Mouse (Mus musculus) mesoderm, embryonic 11.5 days (tissue): ENCODE measurements around the gene Sirt4.
"Not testable (repeated sequence)": the region's sequence is repeated elsewhere in the genome, so short reads cannot be mapped to it uniquely, and the experiment has no call there.

Experiments used
- DNase-seq: peaks from one replicate; pipeline ENCODE4 v3.0.0-alpha.2; 2012; ENCODE audit warnings: low read depth, low spot score

Gene Sirt4

GRCm38 (mm10) chr5:115470766-115471531 is 13.6 kb downstream of the Sirt4 start:
- peak; percentile 78 for DNase-seq

- no peak for DNase-seq
Measured at GRCm38 (mm10) chr5:115469791-115470190, 14.7 kb downstream of the Sirt4 start.

GRCm38 (mm10) chr5:115465642-115466420 is 18.7 kb downstream of the Sirt4 start, which contains the start of gene Pla2g1b:
Pla2g1b (plus strand) TSS chr5:115466262.
- no peak for DNase-seq

GRCm38 (mm10) chr5:115464408-115465115 is 20.0 kb downstream of the Sirt4 start:
- no peak for DNase-seq

GRCm38 (mm10) chr5:115458918-115459317 is 25.6 kb downstream of the Sirt4 start:
- no peak for DNase-seq

- no peak for DNase-seq
Measured at GRCm38 (mm10) chr5:115455838-115456237, 28.7 kb downstream of the Sirt4 start.

- DNase-seq, result no peak
Measured at GRCm38 (mm10) chr5:115454422-115455090, 30.0 kb downstream of the Sirt4 start.

GRCm38 (mm10) chr5:115450410-115451317 is 33.9 kb downstream of the Sirt4 start:
- no peak for DNase-seq

- DNase-seq, result no peak
Measured at GRCm38 (mm10) chr5:115449247-115449646, 35.3 kb downstream of the Sirt4 start.

GRCm38 (mm10) chr5:115447108-115447507 is 37.4 kb downstream of the Sirt4 start:
- DNase-seq, result no peak

GRCm38 (mm10) chr5:115444130-115444529 is 40.4 kb downstream of the Sirt4 start:
- DNase-seq, result no peak

GRCm38 (mm10) chr5:115442663-115443062 is 41.9 kb downstream of the Sirt4 start:
- not testable (repeated sequence) for DNase-seq

GRCm38 (mm10) chr5:115441205-115441849 is 43.2 kb downstream of the Sirt4 start:
- DNase-seq, result peak; percentile 86

- no peak for DNase-seq
Measured at GRCm38 (mm10) chr5:115438667-115439066, 45.9 kb downstream of the Sirt4 start.

- DNase-seq, result no peak
Measured at GRCm38 (mm10) chr5:115437945-115438315, 46.6 kb downstream of the Sirt4 start.

GRCm38 (mm10) chr5:115437242-115437944 is 47.1 kb downstream of the Sirt4 start:
- no peak for DNase-seq

- peak; percentile 95 for DNase-seq
Measured at GRCm38 (mm10) chr5:115436421-115437124, 48.0 kb downstream of the Sirt4 start.

- no peak for DNase-seq
Measured at GRCm38 (mm10) chr5:115435755-115436379, 48.7 kb downstream of the Sirt4 start.
